Comparison of ENCODE assay signal across 16 mouse cellular contexts in the genomic region with DNA sequence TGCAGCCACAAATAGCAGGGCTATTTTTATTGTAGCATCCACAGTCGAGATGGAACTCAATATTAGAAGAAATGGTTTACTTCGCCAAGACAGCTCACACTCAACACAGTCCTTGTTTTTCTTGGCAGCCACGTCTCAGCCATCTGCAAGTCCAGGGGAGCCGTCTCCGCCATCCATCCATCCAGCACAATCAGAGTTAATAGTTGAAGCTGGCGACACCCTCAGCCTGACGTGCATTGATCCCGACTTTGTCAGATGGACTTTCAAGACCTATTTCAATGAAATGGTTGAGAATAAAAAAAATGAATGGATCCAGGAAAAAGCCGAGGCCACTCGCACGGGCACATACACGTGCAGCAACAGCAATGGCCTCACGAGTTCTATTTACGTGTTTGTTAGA. TPM values are rescaled to one million over a fixed set of nuclear protein-coding genes. Genes with fewer than 3 reads are reported as not detected.
A peak's percentile ranks its signal among the peaks of the same experiment; 100 is the strongest.
DNase-seq lines count a peak whose midpoint lies in the region; ATAC-seq and TF ChIP-seq lines count a peak whose summit lies in the region.
"Had no signal": no experiment of that assay in that cellular context is flagged by ENCODE, and none has a peak within 500 bp of the region (broad histone marks: within the 10 kb centered on the region; RNA-seq: fewer than 3 reads in every experiment).

No protein-coding gene starts in this region.

- H3K4me1 ChIP-seq in heart, adult 2 months (ENCODE audit: control insufficient read depth, insufficient read depth, low read length): no peaks in the 10 kb centered on the region
- H3K4me1 ChIP-seq in heart, embryonic 12.5 days (replicated peaks): peaks cover 34% of the 10 kb centered on the region
- peaks cover 25% of the 10 kb centered on the region for H3K4me1 ChIP-seq in heart, embryonic 10.5 days
- H3K4me1 ChIP-seq: embryonic facial prominence, embryonic 12.5 days had no signal

- intact Hi-C loops in heart, adult 2 months (cut with DNase I): no loop called here
- intact Hi-C loops in left cerebral cortex, postnatal 4 days (cut with DNase I): no loop called here

- no peak for TF ChIP-seq POLR2A in heart, adult 2 months (IDR thresholded peaks at IDR 0.05; ENCODE audit: insufficient read depth, low read depth, low read length)
- TF ChIP-seq POLR2A in brain, embryonic 14.5 days (IDR thresholded peaks at IDR 0.05; ENCODE audit: borderline replicate concordance, extremely low read depth, insufficient read depth, insufficient read length, poor library complexity, severe bottlenecking): no peak

- 50% methylated on average over 14 of the region's 14 CpGs for WGBS in heart, adult 2 months
- 66% methylated on average over 14 of the region's 14 CpGs for WGBS in heart, embryonic 12.5 days
- WGBS in heart, embryonic 10.5 days: 73% methylated on average over 14 of the region's 14 CpGs

- no peaks in the 10 kb centered on the region for H3K9me3 ChIP-seq in heart, embryonic 12.5 days (replicated peaks)
- H3K9me3 ChIP-seq in heart, embryonic 10.5 days: no peaks in the 10 kb centered on the region
- H3K9me3 ChIP-seq: embryonic facial prominence, embryonic 12.5 days; kidney, embryonic 15.5 days had no signal

- H3K27ac ChIP-seq in heart, adult 2 months: no peak overlapping the region
- no peak overlapping the region for H3K27ac ChIP-seq in heart, embryonic 12.5 days (ENCODE audit: poor library complexity, severe bottlenecking)
- H3K27ac ChIP-seq in heart, embryonic 10.5 days: peak overlapping the region; percentile 37; the same call in 1 of the 2 replicates
- H3K27ac ChIP-seq: embryonic facial prominence, embryonic 12.5 days; kidney, embryonic 15.5 days had no signal

- peak; percentile 24 for DNase-seq in heart, adult 2 months
- DNase-seq in left cerebral cortex, postnatal 4 days: peak; percentile 59
- no peak for DNase-seq in left cerebral cortex, adult 18-20 months (ENCODE audit: low spot score in 2 of 2)
- peak; percentile 58 for DNase-seq in brain, embryonic 14.5 days (ENCODE audit: low read depth)
- no peak for DNase-seq in heart, embryonic 10.5 days (ENCODE audit: low spot score)
- no peak for DNase-seq in B cell, adult 2 months
- no peak for DNase-seq in adrenal gland, postnatal 36 days
- DNase-seq: adrenal gland, postnatal 25 days; gastrocnemius, postnatal 36 days; lung, postnatal 4 days; midbrain, embryonic 14.5 days; thymus, postnatal 4 days had no signal

- H3K79me2 ChIP-seq in heart, adult 2 months (replicated peaks; ENCODE audit: control insufficient read depth, insufficient read depth, low read length): no peaks in the 10 kb centered on the region

- H3K4me2 ChIP-seq in heart, embryonic 12.5 days: no peak overlapping the region
- H3K4me2 ChIP-seq: embryonic facial prominence, embryonic 12.5 days; kidney, embryonic 15.5 days had no signal

- no peaks in the 10 kb centered on the region for H3K36me3 ChIP-seq in heart, adult 2 months (ENCODE audit: control insufficient read depth, insufficient read depth, low read length)
- H3K36me3 ChIP-seq in heart, embryonic 12.5 days: no peaks in the 10 kb centered on the region
- H3K36me3 ChIP-seq in heart, embryonic 10.5 days: peaks cover 4% of the 10 kb centered on the region; the same call in 1 of the 2 replicates
- H3K36me3 ChIP-seq: embryonic facial prominence, embryonic 12.5 days; kidney, embryonic 15.5 days had no signal

- no peak overlapping the region for H3K4me3 ChIP-seq in heart, adult 2 months
- no peak overlapping the region for H3K4me3 ChIP-seq in heart, embryonic 12.5 days
- no peak overlapping the region for H3K4me3 ChIP-seq in heart, embryonic 10.5 days
- H3K4me3 ChIP-seq: embryonic facial prominence, embryonic 12.5 days; kidney, embryonic 15.5 days had no signal

- ATAC-seq in heart, embryonic 12.5 days (ENCODE audit: insufficient number of reproducible peaks, low FRiP score): no peak
- ATAC-seq: CD4-positive, CD25-positive, alpha-beta regulatory T cell, adult 4 months had no signal

- H3K9ac ChIP-seq in heart, adult 2 months (ENCODE audit: low read depth, low read length): no peak overlapping the region
- no peak overlapping the region for H3K9ac ChIP-seq in heart, embryonic 12.5 days
- H3K9ac ChIP-seq: embryonic facial prominence, embryonic 12.5 days; kidney, embryonic 15.5 days had no signal

- TF ChIP-seq EP300 in heart, adult 2 months (IDR thresholded peaks at IDR 0.05; ENCODE audit: insufficient read depth, low read depth, low read length): no peak

- no peaks in the 10 kb centered on the region for H3K27me3 ChIP-seq in heart, adult 2 months (ENCODE audit: control insufficient read depth, insufficient read depth, low read length)
- no peaks in the 10 kb centered on the region for H3K27me3 ChIP-seq in heart, embryonic 12.5 days (replicated peaks)
- H3K27me3 ChIP-seq in heart, embryonic 10.5 days (ENCODE audit: insufficient read depth, poor library complexity, severe bottlenecking): no peaks in the 10 kb centered on the region
- H3K27me3 ChIP-seq: embryonic facial prominence, embryonic 12.5 days; kidney, embryonic 15.5 days had no signal

- TF ChIP-seq CTCF in heart, adult 2 months (IDR thresholded peaks at IDR 0.05): no peak
- TF ChIP-seq CTCF in brain, embryonic 14.5 days (IDR thresholded peaks at IDR 0.05; ENCODE audit: borderline replicate concordance, extremely low read depth, insufficient read depth, insufficient read length): no peak

RNA-seq across cellular contexts. Expression of a gene that starts 32.2 kb away (rescaled TPM):
- 1 to 10 TPM; 2.2 to 2.8 TPM for total RNA-seq in heart, adult 2 months (2021)
- polyA plus RNA-seq in heart, adult 2 months (2012; rRNA removed): 5.4 and 7.0 TPM in 2 replicates
- 13.0 and 13.6 TPM in 2 replicates for polyA plus RNA-seq in heart, embryonic 12.5 days (2016; fragmentation: Nextera tagmentation; extraction: Ambion mirVana)
- total RNA-seq in left cerebral cortex, postnatal 4 days (2021): 10 to 100 TPM; 62.5 to 64.1 TPM
- 10 to 100 TPM; 31.4 to 32.6 TPM for total RNA-seq in left cerebral cortex, adult 18-20 months (2021)
- 38.5 and 55.8 TPM in 2 replicates for polyA plus RNA-seq in brain, embryonic 14.5 days (2012; rRNA removed)
- 11.6 and 12.2 TPM in 2 replicates for polyA plus RNA-seq in heart, embryonic 10.5 days (2016; fragmentation: Nextera tagmentation; extraction: Ambion mirVana)
- total RNA-seq in adrenal gland, postnatal 36 days (2021): 1 to 10 TPM; 3.2 to 6.5 TPM

Comparison
In these comparisons a context has a peak if more than half of its experiments do, and no peak if none do; other contexts are left out.
1. DNase-seq: peak in heart, adult 2 months (2 of 2), left cerebral cortex, postnatal 4 days (single experiment) and brain, embryonic 14.5 days (single experiment); none in left cerebral cortex, adult 18-20 months (0 of 2), heart, embryonic 10.5 days (single experiment), B cell, adult 2 months (0 of 2) and adrenal gland, postnatal 36 days (0 of 2).
2. RNA of a gene that starts 32.2 kb away (total RNA-seq): 62.5 to 64.1 TPM in left cerebral cortex, postnatal 4 days and 31.4 to 32.6 TPM in left cerebral cortex, adult 18-20 months; 3.2 to 6.5 TPM in adrenal gland, postnatal 36 days and 2.2 to 2.8 TPM in heart, adult 2 months; every median in the first group is over 4 times any median in the second.